Mouse (Mus musculus) G1E (cell line): Measurements from ENCODE around the gene Olfr341. TPM values are rescaled to one million over a fixed set of nuclear protein-coding genes. Genes with fewer than 3 reads are reported as not detected.

Experiments used
- ATAC-seq: 2 replicates; pipeline ENCODE4 v1.8.0; 2016; ENCODE audit warnings: mild to moderate bottlenecking; ENCODE audit not compliant: insufficient number of reproducible peaks, poor library complexity, low FRiP score, severe bottlenecking; ENCODE audit errors: extremely low read depth
- DNase-seq: peaks from one replicate; pipeline ENCODE4 v3.0.0; 2012; ENCODE audit warnings: low spot score
- H3K27me3 ChIP-seq: 2 replicates; pipeline ENCODE4 v1.6.1; 2012; ENCODE audit warnings: mild to moderate bottlenecking, low read length, inconsistent platforms; ENCODE audit not compliant: insufficient read depth
- H3K36me3 ChIP-seq: replicated peaks from 2 replicates; pipeline ENCODE3; 2012; ENCODE audit warnings: mild to moderate bottlenecking, inconsistent platforms
- H3K4me1 ChIP-seq: 2 replicates; pipeline ENCODE4 v1.6.1; 2012; ENCODE audit warnings: low read depth, low read length, inconsistent platforms, mixed read lengths; ENCODE audit not compliant: insufficient read depth
- H3K4me3 ChIP-seq: 2 replicates; pipeline ENCODE4 v1.5.1; 2012; ENCODE audit warnings: low read depth, mild to moderate bottlenecking, inconsistent platforms, low read length, moderate library complexity, mixed read lengths
- H3K9me3 ChIP-seq: replicated peaks from 2 replicates; pipeline ENCODE4 v1.6.1; 2012; ENCODE audit warnings: inconsistent platforms
- CTCF ChIP-seq: IDR thresholded peaks from 2 replicates; pipeline ENCODE4 v1.5.1; 2012; ENCODE audit warnings: low read depth, low read length, inconsistent platforms, mixed read lengths
- GATA1 ChIP-seq: IDR thresholded peaks from 2 replicates; pipeline ENCODE4 v1.6.1; 2012; ENCODE audit warnings: borderline replicate concordance, low read length, inconsistent platforms, mixed read lengths
- GATA2 ChIP-seq: IDR thresholded peaks from 2 replicates; pipeline ENCODE4 v1.6.1; 2012; ENCODE audit warnings: low read depth, low read length, inconsistent platforms, borderline replicate concordance
- POLR2AphosphoS5 ChIP-seq: IDR thresholded peaks from 2 replicates; pipeline ENCODE4 v1.6.1; 2012; ENCODE audit warnings: low read depth, low read length, inconsistent platforms; ENCODE audit not compliant: insufficient replicate concordance
- TAL1 ChIP-seq: conservative IDR thresholded peaks from 2 replicates; pipeline ENCODE4 v1.6.1; 2012; ENCODE audit warnings: low read depth, low read length, inconsistent platforms, mixed read lengths
- polyA plus RNA-seq: library from polyadenylated mRNA; stranded (reverse); fragments of >175 nt; gene quantifications from 2 replicates; pipeline ENCODE4 v1.2.3, GENCODE M21; 2012
- total RNA-seq, 2 experiments: library from RNA; stranded (forward) in 1 of 2; stranded (reverse) in 1 of 2; fragments of 200-1000 nt in 1 of 2; fragments of >200 nt in 1 of 2; fragmentation: Nextera tagmentation in 1 of 2; gene quantifications; 2 replicates each; pipeline ENCODE4 v1.2.3; 2014 to 2017

The Olfr341 gene
- not detected in 2 replicates for total RNA-seq (2014; fragmentation: Nextera tagmentation)
- total RNA-seq (2017) = 0.05 and 0.06 TPM in 2 replicates
- not detected in 2 replicates for polyA plus RNA-seq

- ATAC-seq = no peak
- DNase-seq = no peak
- TF ChIP-seq GATA2 (no peak), GATA1 (no peak), TAL1 (no peak), POLR2AphosphoS5 (no peak), CTCF (no peak)
- H3K9me3 ChIP-seq = no peaks in the 10 kb centered on the region
- no peaks in the 10 kb centered on the region for H3K4me1 ChIP-seq
- no peaks in the 10 kb centered on the region for H3K36me3 ChIP-seq
- H3K27me3 ChIP-seq = no peaks in the 10 kb centered on the region
- H3K4me3 ChIP-seq = no peak within 1 kb of the TSS
Observed at GRCm38 (mm10) chr2:36482368-36482767, at the start of gene Olfr341. Gene Olfr341, minus strand, starts transcription at chr2:36482468.

GRCm38 (mm10) chr2:36524698-36525097 is 42.4 kb upstream of the Olfr341 start, which contains the start of gene Olfr342:
Gene Olfr342, plus strand, starts transcription at chr2:36524998.
- no peaks in the 10 kb centered on the region for H3K9me3 ChIP-seq
- no peaks in the 10 kb centered on the region for H3K36me3 ChIP-seq
- TF ChIP-seq POLR2AphosphoS5 (no peak), CTCF (no peak), GATA2 (no peak), TAL1 (no peak), GATA1 (no peak)
- no peak for ATAC-seq
- DNase-seq = no peak
- no peak within 1 kb of the TSS for H3K4me3 ChIP-seq
- no peaks in the 10 kb centered on the region for H3K4me1 ChIP-seq
- H3K27me3 ChIP-seq = no peaks in the 10 kb centered on the region

GRCm38 (mm10) chr2:36473634-36474033 is 8.6 kb downstream of the Olfr341 start:
- no peak for ATAC-seq
- Histone ChIP-seq H3K4me3 (no peak overlapping the region), H3K36me3 (no peaks in the 10 kb centered on the region), H3K9me3 (no peaks in the 10 kb centered on the region), H3K27me3 (no peaks in the 10 kb centered on the region), H3K4me1 (no peaks in the 10 kb centered on the region)
- DNase-seq = no peak
- TF ChIP-seq GATA2 (no peak), CTCF (no peak), GATA1 (no peak), TAL1 (no peak), POLR2AphosphoS5 (no peak)

- Histone ChIP-seq H3K4me3 (no peak within 1 kb of the TSS), H3K27me3 (no peaks in the 10 kb centered on the region), H3K4me1 (no peaks in the 10 kb centered on the region), H3K36me3 (no peaks in the 10 kb centered on the region), H3K9me3 (no peaks in the 10 kb centered on the region)
- TF ChIP-seq GATA2 (no peak), GATA1 (no peak), CTCF (no peak), TAL1 (no peak), POLR2AphosphoS5 (no peak)
- no peak for ATAC-seq
- DNase-seq = no peak
Observed at GRCm38 (mm10) chr2:36452287-36452686, 30.0 kb downstream of the Olfr341 start, which contains the start of gene Olfr340. Gene Olfr340, plus strand, starts transcription at chr2:36452587.

Other genes starting within 250 kb of the Olfr341 start
- not detected in 2 replicates for gene Olfr338, start 108.9 kb downstream of the Olfr341 start, total RNA-seq (2014; fragmentation: Nextera tagmentation)
- not detected in 2 replicates for gene Olfr338, start 108.9 kb downstream of the Olfr341 start, total RNA-seq (2017)
- not detected in 2 replicates for gene Olfr338, start 108.9 kb downstream of the Olfr341 start, polyA plus RNA-seq
- gene Olfr339, start 63.5 kb downstream of the Olfr341 start, total RNA-seq (2014; fragmentation: Nextera tagmentation) = not detected in 2 replicates
- 0.11 TPM in 1 of 2 replicates, not detected in the other for gene Olfr339, start 63.5 kb downstream of the Olfr341 start, total RNA-seq (2017)
- gene Olfr339, start 63.5 kb downstream of the Olfr341 start, polyA plus RNA-seq = not detected in 2 replicates
- gene Olfr340, start 29.9 kb downstream of the Olfr341 start, total RNA-seq (2014; fragmentation: Nextera tagmentation) = not detected in 2 replicates
- gene Olfr340, start 29.9 kb downstream of the Olfr341 start, total RNA-seq (2017) = not detected in 2 replicates
- not detected in 2 replicates for gene Olfr340, start 29.9 kb downstream of the Olfr341 start, polyA plus RNA-seq
- not detected in 2 replicates for gene Olfr342, start 42.5 kb upstream of the Olfr341 start, total RNA-seq (2014; fragmentation: Nextera tagmentation)
- gene Olfr342, start 42.5 kb upstream of the Olfr341 start, total RNA-seq (2017) = 0.06 and 0.11 TPM in 2 replicates
- gene Olfr342, start 42.5 kb upstream of the Olfr341 start, polyA plus RNA-seq = not detected in 2 replicates
- not detected in 2 replicates for gene Olfr344, start 84.2 kb upstream of the Olfr341 start, total RNA-seq (2014; fragmentation: Nextera tagmentation)
- 0.06 and 0.38 TPM in 2 replicates for gene Olfr344, start 84.2 kb upstream of the Olfr341 start, total RNA-seq (2017)
- not detected in 2 replicates for gene Olfr344, start 84.2 kb upstream of the Olfr341 start, polyA plus RNA-seq
- not detected in 2 replicates for gene Olfr345, start 157.6 kb upstream of the Olfr341 start, total RNA-seq (2014; fragmentation: Nextera tagmentation)
- 0.22 TPM in 1 of 2 replicates, not detected in the other for gene Olfr345, start 157.6 kb upstream of the Olfr341 start, total RNA-seq (2017)
- gene Olfr345, start 157.6 kb upstream of the Olfr341 start, polyA plus RNA-seq = not detected in 2 replicates
- not detected in 2 replicates for gene Olfr346, start 203.3 kb upstream of the Olfr341 start, total RNA-seq (2014; fragmentation: Nextera tagmentation)
- gene Olfr346, start 203.3 kb upstream of the Olfr341 start, total RNA-seq (2017) = under 0.01 TPM in 1 of 2 replicates, not detected in the other
- not detected in 2 replicates for gene Olfr346, start 203.3 kb upstream of the Olfr341 start, polyA plus RNA-seq
- gene Olfr347, start 249.4 kb upstream of the Olfr341 start, total RNA-seq (2014; fragmentation: Nextera tagmentation) = not detected in 2 replicates
- 0.33 TPM in 1 of 2 replicates, not detected in the other for gene Olfr347, start 249.4 kb upstream of the Olfr341 start, total RNA-seq (2017)
- gene Olfr347, start 249.4 kb upstream of the Olfr341 start, polyA plus RNA-seq = not detected in 2 replicates